Mouse (Mus musculus): Measurements from ENCODE around the gene Tmem88b. TPM values are rescaled to one million over a fixed set of nuclear protein-coding genes. Genes with fewer than 3 reads are reported as not detected.

Gene Tmem88b
- polyA plus RNA-seq, 1 experiment from 2014 or later, result 0.25 TPM

DNA sequence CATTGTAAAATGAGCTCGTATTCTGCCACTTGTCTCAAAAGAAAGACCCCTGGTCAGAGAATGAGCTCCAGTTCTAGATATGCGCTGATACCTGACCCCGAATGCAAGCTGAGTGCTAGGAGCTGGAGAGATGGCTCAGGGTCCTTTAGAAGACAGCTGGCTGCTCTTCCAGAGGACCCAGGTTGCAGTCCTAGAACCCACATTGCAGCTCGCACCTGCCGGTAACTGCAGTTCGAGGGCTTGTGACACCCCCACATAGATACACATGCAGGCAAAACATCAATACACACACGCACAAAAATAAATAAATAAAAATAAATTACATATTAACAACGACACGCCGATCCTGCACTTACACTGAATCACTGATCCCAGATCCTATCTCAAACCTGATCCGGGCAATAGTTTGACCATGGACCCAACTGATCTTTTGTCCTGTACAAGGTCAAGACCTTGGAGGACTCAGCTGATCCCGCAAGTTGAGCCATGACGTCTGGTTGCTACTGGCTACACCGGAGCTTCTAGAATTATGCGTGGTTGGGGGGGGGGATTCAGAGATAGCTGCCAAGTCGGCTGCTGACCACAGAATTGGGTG lies 2.1 kb downstream of the Tmem88b start:
- peaks cover 10% of the 10 kb centered on the region; the same call in 1 of the 2 replicates for H3K4me1 ChIP-seq (replicated peaks; ENCODE audit: control insufficient read depth, insufficient read depth, low read length)
- H3K9ac ChIP-seq (ENCODE audit: low read depth, low read length), result peak overlapping the region; percentile 80
- WGBS, result 38% methylated on average over 16 of the region's 16 CpGs
- 0 out of 2 replicates have a peak, but pooled peaks have one; percentile 1 for ATAC-seq (replicated peaks; ENCODE audit: low FRiP score)
- no peaks in the 10 kb centered on the region; the same call in 1 of the 2 replicates for H3K27me3 ChIP-seq (replicated peaks; ENCODE audit: control insufficient read depth, insufficient read depth, low read length)
- peak overlapping the region; percentile 65 for H3K4me3 ChIP-seq (ENCODE audit: low read depth, low read length)
- peak overlapping the region; percentile 90 for H3K4me2 ChIP-seq
- H3K27ac ChIP-seq (ENCODE audit: low read depth, low read length), result peak overlapping the region; percentile 44; the same call in 1 of the 2 replicates
- H3K9me3 ChIP-seq (ENCODE audit: control insufficient read depth, low read length), result no peaks in the 10 kb centered on the region
- H3K36me3 ChIP-seq (ENCODE audit: control insufficient read depth, insufficient read depth, low read length), result no peaks in the 10 kb centered on the region
- no peak for DNase-seq (ENCODE audit: low spot score)

DNA sequence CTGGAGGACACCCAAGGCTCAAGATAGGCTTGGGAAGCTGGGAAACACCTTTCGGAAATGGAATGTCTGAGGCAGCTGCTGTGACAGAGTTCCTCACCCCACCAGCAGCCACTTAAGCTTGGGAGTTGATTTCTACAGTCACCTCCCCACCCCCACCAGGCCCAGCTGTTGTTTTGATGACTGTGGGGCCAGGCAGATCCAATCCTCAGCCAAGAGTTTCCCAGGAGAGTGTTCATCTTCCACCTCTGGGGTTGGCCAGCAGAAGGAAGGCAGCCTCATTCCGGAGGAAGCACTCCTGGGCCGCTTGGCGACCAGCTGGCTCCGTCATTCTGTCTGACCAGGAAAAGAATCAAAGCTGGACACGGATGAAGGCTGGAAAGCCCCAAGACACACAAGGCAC lies 4.8 kb downstream of the Tmem88b start:
- ATAC-seq (replicated peaks; ENCODE audit: low FRiP score), result no peak
- no peak for DNase-seq (ENCODE audit: low spot score)
- Histone ChIP-seq H3K4me3 (ENCODE audit: low read depth, low read length) (no peak overlapping the region), H3K9ac (ENCODE audit: low read depth, low read length) (no peak overlapping the region), H3K4me2 (no peak overlapping the region), H3K27me3 (replicated peaks; ENCODE audit: control insufficient read depth, insufficient read depth, low read length) (peaks cover 1% of the 10 kb centered on the region), H3K9me3 (ENCODE audit: control insufficient read depth, low read length) (no peaks in the 10 kb centered on the region), H3K27ac (ENCODE audit: low read depth, low read length) (no peak overlapping the region), H3K4me1 (replicated peaks; ENCODE audit: control insufficient read depth, insufficient read depth, low read length) (peaks cover 18% of the 10 kb centered on the region), H3K36me3 (ENCODE audit: control insufficient read depth, insufficient read depth, low read length) (no peaks in the 10 kb centered on the region)
- 37% methylated on average over 6 of the region's 6 CpGs for WGBS

GRCm38 (mm10) chr4:155779498-155779897 lies 6.2 kb downstream of the Tmem88b start:
- 81% methylated on average over 4 of the region's 4 CpGs for WGBS
- no peak for DNase-seq (ENCODE audit: low spot score)

DNA sequence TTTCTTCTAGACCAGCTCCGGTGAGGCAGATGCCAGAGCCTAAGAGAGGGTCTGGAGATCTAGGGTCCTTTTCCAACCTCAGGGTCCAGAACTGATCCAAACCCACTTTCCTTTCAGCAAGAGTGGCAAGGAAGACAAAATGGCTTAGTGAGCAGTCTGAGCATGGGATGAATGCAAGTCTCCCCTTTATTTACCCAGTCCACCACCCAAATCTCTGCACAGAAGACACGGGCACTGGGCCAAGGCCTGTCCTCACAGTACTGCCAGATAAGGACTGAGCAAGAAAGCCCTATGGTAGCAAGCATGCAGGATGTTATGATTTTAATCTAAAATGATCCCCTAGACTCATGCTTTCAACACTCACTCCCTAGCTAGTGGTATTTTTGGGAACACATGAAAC lies 7.9 kb downstream of the Tmem88b start:
- H3K9ac ChIP-seq (ENCODE audit: low read depth, low read length), result no peak overlapping the region
- peaks cover 15% of the 10 kb centered on the region for H3K4me1 ChIP-seq (replicated peaks; ENCODE audit: control insufficient read depth, insufficient read depth, low read length)
- DNase-seq (ENCODE audit: low spot score), result no peak
- H3K27me3 ChIP-seq (replicated peaks; ENCODE audit: control insufficient read depth, insufficient read depth, low read length), result peaks cover 31% of the 10 kb centered on the region
- ATAC-seq (replicated peaks; ENCODE audit: low FRiP score), result no peak
- 72% methylated on average over 2 of the region's 2 CpGs for WGBS
- no peak overlapping the region for H3K4me2 ChIP-seq
- no peaks in the 10 kb centered on the region for H3K9me3 ChIP-seq (ENCODE audit: control insufficient read depth, low read length)
- H3K4me3 ChIP-seq (ENCODE audit: low read depth, low read length), result no peak overlapping the region
- no peaks in the 10 kb centered on the region for H3K36me3 ChIP-seq (ENCODE audit: control insufficient read depth, insufficient read depth, low read length)
- no peak overlapping the region for H3K27ac ChIP-seq (ENCODE audit: low read depth, low read length)

More at GRCm38 (mm10) chr4:155779498-155779897, 6.2 kb downstream of the Tmem88b start:
- Histone ChIP-seq H3K27ac (ENCODE audit: low read depth, low read length) (no peak overlapping the region), H3K4me3 (ENCODE audit: low read depth, low read length) (no peak overlapping the region), H3K4me1 (replicated peaks; ENCODE audit: control insufficient read depth, insufficient read depth, low read length) (peaks cover 14% of the 10 kb centered on the region), H3K27me3 (replicated peaks; ENCODE audit: control insufficient read depth, insufficient read depth, low read length) (peaks cover 15% of the 10 kb centered on the region), H3K36me3 (ENCODE audit: control insufficient read depth, insufficient read depth, low read length) (no peaks in the 10 kb centered on the region), H3K9me3 (ENCODE audit: control insufficient read depth, low read length) (no peaks in the 10 kb centered on the region), H3K9ac (ENCODE audit: low read depth, low read length) (no peak overlapping the region), H3K4me2 (no peak overlapping the region)
- no peak for ATAC-seq (replicated peaks; ENCODE audit: low FRiP score)

DNA sequence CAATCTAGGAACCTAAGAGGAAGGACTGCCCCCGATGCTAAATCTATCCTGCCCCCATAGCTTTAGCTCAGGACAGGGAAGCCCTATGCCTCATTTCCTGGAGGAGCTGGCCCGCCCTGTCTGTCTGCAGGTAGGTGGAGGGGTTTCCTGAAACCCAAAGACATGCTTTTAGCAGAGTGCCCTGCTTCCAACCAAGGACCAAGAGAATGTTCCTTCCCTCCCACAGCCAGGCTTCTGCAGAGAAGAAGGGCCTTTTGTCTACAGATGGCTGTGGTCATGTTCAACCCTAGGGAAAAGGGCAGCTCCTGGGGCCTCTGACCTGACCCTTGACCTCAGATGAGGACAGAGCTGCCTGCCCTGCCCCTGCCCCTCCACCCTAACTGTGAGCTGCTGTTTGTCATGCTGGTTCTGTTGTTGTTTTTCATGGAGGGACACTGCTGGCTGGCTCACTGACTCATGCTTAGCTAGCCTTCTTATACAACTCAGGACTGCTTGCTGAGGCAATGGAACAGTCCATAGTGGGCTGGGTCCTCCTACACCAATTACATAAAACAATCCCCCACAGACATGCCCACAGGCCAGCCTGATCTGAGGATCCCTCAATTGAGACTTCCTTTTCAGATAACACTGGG lies 8.9 kb downstream of the Tmem88b start:
- peaks cover 15% of the 10 kb centered on the region for H3K4me1 ChIP-seq (replicated peaks; ENCODE audit: control insufficient read depth, insufficient read depth, low read length)
- DNase-seq (ENCODE audit: low spot score), result no peak

GRCm38 (mm10) chr4:155775855-155776254 lies 9.8 kb downstream of the Tmem88b start:
- H3K27me3 ChIP-seq (replicated peaks; ENCODE audit: control insufficient read depth, insufficient read depth, low read length), result peaks cover 40% of the 10 kb centered on the region
- no peaks in the 10 kb centered on the region for H3K36me3 ChIP-seq (ENCODE audit: control insufficient read depth, insufficient read depth, low read length)
- H3K27ac ChIP-seq (ENCODE audit: low read depth, low read length), result no peak overlapping the region
- no peak for ATAC-seq (replicated peaks; ENCODE audit: low FRiP score)
- peaks cover 15% of the 10 kb centered on the region for H3K4me1 ChIP-seq (replicated peaks; ENCODE audit: control insufficient read depth, insufficient read depth, low read length)
- H3K9me3 ChIP-seq (ENCODE audit: control insufficient read depth, low read length), result no peaks in the 10 kb centered on the region
- H3K4me3 ChIP-seq (ENCODE audit: low read depth, low read length), result no peak overlapping the region
- no peak overlapping the region for H3K9ac ChIP-seq (ENCODE audit: low read depth, low read length)
- no peak for DNase-seq (ENCODE audit: low spot score)
- WGBS, result 79% methylated on average over 3 of the region's 3 CpGs
- no peak overlapping the region for H3K4me2 ChIP-seq

More for the DNA sequence above, 8.9 kb downstream of the Tmem88b start:
- ATAC-seq (replicated peaks; ENCODE audit: low FRiP score), result no peak
- Histone ChIP-seq H3K4me2 (no peak overlapping the region), H3K27me3 (replicated peaks; ENCODE audit: control insufficient read depth, insufficient read depth, low read length) (peaks cover 35% of the 10 kb centered on the region), H3K9me3 (ENCODE audit: control insufficient read depth, low read length) (no peaks in the 10 kb centered on the region), H3K9ac (ENCODE audit: low read depth, low read length) (no peak overlapping the region), H3K4me3 (ENCODE audit: low read depth, low read length) (no peak overlapping the region), H3K36me3 (ENCODE audit: control insufficient read depth, insufficient read depth, low read length) (no peaks in the 10 kb centered on the region), H3K27ac (ENCODE audit: low read depth, low read length) (no peak overlapping the region)
- 47% methylated on average over 2 of the region's 2 CpGs for WGBS

GRCm38 (mm10) chr4:155774971-155775740 lies 10.5 kb downstream of the Tmem88b start:
- no peaks in the 10 kb centered on the region for H3K36me3 ChIP-seq (ENCODE audit: control insufficient read depth, insufficient read depth, low read length)
- WGBS, result 56% methylated on average over 9 of the region's 9 CpGs
- H3K9ac ChIP-seq (ENCODE audit: low read depth, low read length), result no peak overlapping the region
- peak overlapping the region; percentile 78 for H3K4me2 ChIP-seq
- no peak overlapping the region for H3K27ac ChIP-seq (ENCODE audit: low read depth, low read length)
- ATAC-seq (replicated peaks; ENCODE audit: low FRiP score) (no peak), DNase-seq (ENCODE audit: low spot score) (no peak)
- peak overlapping the region; percentile 42 for H3K4me3 ChIP-seq (ENCODE audit: low read depth, low read length)
- peaks cover 40% of the 10 kb centered on the region for H3K27me3 ChIP-seq (replicated peaks; ENCODE audit: control insufficient read depth, insufficient read depth, low read length)
- peaks cover 21% of the 10 kb centered on the region for H3K4me1 ChIP-seq (replicated peaks; ENCODE audit: control insufficient read depth, insufficient read depth, low read length)
- H3K9me3 ChIP-seq (ENCODE audit: control insufficient read depth, low read length), result no peaks in the 10 kb centered on the region

- DNase-seq (ENCODE audit: low spot score) (peak; percentile 85), ATAC-seq (replicated peaks; ENCODE audit: low FRiP score) (peak; percentile 77)
- Histone ChIP-seq H3K4me2 (peak within 1 kb of the TSS; percentile 78), H3K27me3 (replicated peaks; ENCODE audit: control insufficient read depth, insufficient read depth, low read length) (peaks cover 40% of the 10 kb centered on the region), H3K36me3 (ENCODE audit: control insufficient read depth, insufficient read depth, low read length) (no peaks in the 10 kb centered on the region), H3K9me3 (ENCODE audit: control insufficient read depth, low read length) (no peaks in the 10 kb centered on the region), H3K4me1 (replicated peaks; ENCODE audit: control insufficient read depth, insufficient read depth, low read length) (peaks cover 23% of the 10 kb centered on the region), H3K27ac (ENCODE audit: low read depth, low read length) (no peak within 1 kb of the TSS), H3K4me3 (ENCODE audit: low read depth, low read length) (peak within 1 kb of the TSS; percentile 42), H3K9ac (ENCODE audit: low read depth, low read length) (peak within 1 kb of the TSS; percentile 40)
- WGBS, result 2% methylated on average over 35 of the region's 35 CpGs
These were observed 11.4 kb downstream of the Tmem88b start, which contains the start of gene Vwa1 for GRCm38 (mm10) chr4:155774280-155774754. Vwa1 (minus strand) TSS chr4:155774698.
